Mouse (Mus musculus): ENCODE data around the gene Capn1. TPM values are rescaled to one million over a fixed set of nuclear protein-coding genes. Genes with fewer than 3 reads are reported as not detected.

The Capn1 gene
- total and polyA plus RNA-seq, 3 experiments: 42.5 to 75.2 TPM; not detected in 1

- Histone ChIP-seq H3K9me3 (replicated peaks; ENCODE audit: insufficient read depth, low read length) (no peaks in the 10 kb centered on the region), H3K4me1 (ENCODE audit: control insufficient read depth in 1 of 2, insufficient read depth in 2 of 2, low read length in 2 of 2) (no peaks in the 10 kb centered on the region), H3K4me3 (ENCODE audit: control insufficient read depth in 1 of 2, insufficient read depth in 1 of 2, low read depth in 2 of 2, low read length in 2 of 2) (no peak overlapping the region), H3K9ac (ENCODE audit: control insufficient read depth, low read depth, low read length, poor library complexity, severe bottlenecking) (no peak overlapping the region), H3K27ac (ENCODE audit: control insufficient read depth, low read depth, low read length) (no peak overlapping the region), H3K79me2 (ENCODE audit: control insufficient read depth, insufficient read depth, low read length, poor library complexity) (no peaks in the 10 kb centered on the region), H3K36me3 (ENCODE audit: control insufficient read depth in 1 of 2, insufficient read depth in 2 of 2, low read length in 2 of 2) (no peaks in the 10 kb centered on the region), H3K27me3 (ENCODE audit: control insufficient read depth in 1 of 2, insufficient read depth in 2 of 2, low read length in 2 of 2) (peaks cover 2% of the 10 kb centered on the region in 2 experiments; a peak in 3 of 4 replicates)
- DNase-seq (ENCODE audit: low read depth, low spot score): no peak
- no peak for TF ChIP-seq BHLHE40 (IDR thresholded peaks at IDR 0.05; ENCODE audit: borderline replicate concordance, low read depth, low read length)
- no peak for TF ChIP-seq MYB (IDR thresholded peaks at IDR 0.05; ENCODE audit: low read depth, low read length)
- TF ChIP-seq HCFC1 (IDR thresholded peaks at IDR 0.05; ENCODE audit: low read depth, low read length): no peak
- TF ChIP-seq CTCF (IDR thresholded peaks at IDR 0.05 in 2 of 3, conservative IDR thresholded peaks at IDR 0.05 in 1 of 3; ENCODE audit: control insufficient read depth in 1 of 3, insufficient read depth in 1 of 3, low read depth in 2 of 3, low read length in 3 of 3, poor library complexity in 1 of 3, severe bottlenecking in 1 of 3): no peak
- TF ChIP-seq MAX (IDR thresholded peaks at IDR 0.05; ENCODE audit: low read length): no peak
- no peak for TF ChIP-seq JUND (IDR thresholded peaks at IDR 0.05; ENCODE audit: low read depth, low read length)
- no peak for TF ChIP-seq ZNF384 (IDR thresholded peaks at IDR 0.05; ENCODE audit: low read depth, low read length)
- no peak for TF ChIP-seq ZC3H11A (IDR thresholded peaks at IDR 0.05; ENCODE audit: low read depth, low read length)
- no peak for TF ChIP-seq TAL1 (IDR thresholded peaks at IDR 0.05; ENCODE audit: low read length)
- TF ChIP-seq TBP (IDR thresholded peaks at IDR 0.05; ENCODE audit: low read depth, low read length): no peak
- TF ChIP-seq USF2 (IDR thresholded peaks at IDR 0.05; ENCODE audit: borderline replicate concordance in 1 of 2, insufficient read depth in 1 of 2, low read depth in 1 of 2, low read length in 2 of 2): no peak
- TF ChIP-seq UBTF (IDR thresholded peaks at IDR 0.05; ENCODE audit: borderline replicate concordance, insufficient read depth, low read depth, low read length): no peak
- TF ChIP-seq SIN3A (IDR thresholded peaks at IDR 0.05; ENCODE audit: low read length): no peak
- TF ChIP-seq NELFE (IDR thresholded peaks at IDR 0.05; ENCODE audit: low read depth, low read length): no peak
- TF ChIP-seq E2F4 (IDR thresholded peaks at IDR 0.05; ENCODE audit: borderline replicate concordance, low read depth, low read length): no peak
- no peak for TF ChIP-seq ELF1 (IDR thresholded peaks at IDR 0.05; ENCODE audit: low read depth, low read length)
- no peak for TF ChIP-seq GABPA (IDR thresholded peaks at IDR 0.05; ENCODE audit: low read depth, low read length)
- TF ChIP-seq MYC (IDR thresholded peaks at IDR 0.05; ENCODE audit: low read depth, low read length): no peak
Observed at GRCm38 (mm10) chr19:6023930-6024329, 8.2 kb upstream of the Capn1 start.

- H3K36me3 ChIP-seq (ENCODE audit: control insufficient read depth in 1 of 2, insufficient read depth in 2 of 2, low read length in 2 of 2): peaks cover 0 to 5% of the 10 kb centered on the region in 2 experiments; a peak in 2 of 4 replicates
- H3K4me3 ChIP-seq (ENCODE audit: control insufficient read depth in 1 of 2, insufficient read depth in 1 of 2, low read depth in 2 of 2, low read length in 2 of 2): no peak overlapping the region
- H3K27me3 ChIP-seq (ENCODE audit: control insufficient read depth in 1 of 2, insufficient read depth in 2 of 2, low read length in 2 of 2): peaks cover under 1 to 2% of the 10 kb centered on the region in 2 experiments; a peak in 3 of 4 replicates
- no peak overlapping the region for H3K9ac ChIP-seq (ENCODE audit: control insufficient read depth, low read depth, low read length, poor library complexity, severe bottlenecking)
- DNase-seq (ENCODE audit: low read depth, low spot score): no peak
- H3K79me2 ChIP-seq (ENCODE audit: control insufficient read depth, insufficient read depth, low read length, poor library complexity): no peaks in the 10 kb centered on the region
- H3K4me1 ChIP-seq (ENCODE audit: control insufficient read depth in 1 of 2, insufficient read depth in 2 of 2, low read length in 2 of 2): peaks cover 0 to under 1% of the 10 kb centered on the region in 2 experiments; a peak in 1 of 4 replicates
- TF ChIP-seq HCFC1 (IDR thresholded peaks at IDR 0.05; ENCODE audit: low read depth, low read length) (no peak), MAX (IDR thresholded peaks at IDR 0.05; ENCODE audit: low read length) (no peak), ZNF384 (IDR thresholded peaks at IDR 0.05; ENCODE audit: low read depth, low read length) (no peak), POLR2A (IDR thresholded peaks at IDR 0.05; ENCODE audit: control insufficient read depth in 1 of 2, insufficient read depth in 1 of 2, low read depth in 1 of 2, low read length in 2 of 2, poor library complexity in 1 of 2) (no peak), TBP (IDR thresholded peaks at IDR 0.05; ENCODE audit: low read depth, low read length) (no peak), JUND (IDR thresholded peaks at IDR 0.05; ENCODE audit: low read depth, low read length) (no peak)
- no peaks in the 10 kb centered on the region for H3K9me3 ChIP-seq (replicated peaks; ENCODE audit: insufficient read depth, low read length)
- H3K27ac ChIP-seq (ENCODE audit: control insufficient read depth, low read depth, low read length): no peak overlapping the region
Observed at GRCm38 (mm10) chr19:6023059-6023458, 7.4 kb upstream of the Capn1 start.

Data from MEL (cell line).